Mouse (Mus musculus) hindlimb bud, embryonic 11.5 days (tissue): ENCODE data around the gene Pkd1l1.

Source experiments
- DNase-seq: peaks from one replicate; pipeline ENCODE4 v3.0.0-alpha.2; 2012; ENCODE audit warnings: low read depth, low spot score; ENCODE audit errors: extremely low spot score

The Pkd1l1 gene

GRCm38 (mm10) chr11:8942446-8942845, 30.6 kb downstream of the Pkd1l1 start:
- DNase-seq: no peak

GRCm38 (mm10) chr11:8936431-8937110, 36.5 kb downstream of the Pkd1l1 start:
- no peak for DNase-seq

- no peak for DNase-seq
These were observed 56.9 kb downstream of the Pkd1l1 start for GRCm38 (mm10) chr11:8916081-8916671.

- no peak for DNase-seq
These were observed 90.3 kb downstream of the Pkd1l1 start for GRCm38 (mm10) chr11:8882793-8883192.

GRCm38 (mm10) chr11:8881521-8881920, 91.5 kb downstream of the Pkd1l1 start:
- DNase-seq: no peak

- no peak for DNase-seq
These were observed 103.0 kb downstream of the Pkd1l1 start for GRCm38 (mm10) chr11:8870115-8870514.

- no peak for DNase-seq
These were observed 107.0 kb downstream of the Pkd1l1 start for GRCm38 (mm10) chr11:8866021-8866420.

GRCm38 (mm10) chr11:8863955-8864675, 109.0 kb downstream of the Pkd1l1 start:
- no peak for DNase-seq

- DNase-seq: no peak
These were observed 110.6 kb downstream of the Pkd1l1 start for GRCm38 (mm10) chr11:8862426-8862825.

- DNase-seq: no peak
These were observed 111.1 kb downstream of the Pkd1l1 start for GRCm38 (mm10) chr11:8861978-8862377.

GRCm38 (mm10) chr11:8860878-8861277, 112.2 kb downstream of the Pkd1l1 start:
- DNase-seq: no peak

GRCm38 (mm10) chr11:8859868-8860267, 113.2 kb downstream of the Pkd1l1 start:
- DNase-seq: peak; percentile 49

GRCm38 (mm10) chr11:8859041-8859440, 114.0 kb downstream of the Pkd1l1 start:
- no peak for DNase-seq

- DNase-seq: no peak
These were observed 116.9 kb downstream of the Pkd1l1 start for GRCm38 (mm10) chr11:8856125-8856524.

GRCm38 (mm10) chr11:8848049-8848448, 125.0 kb downstream of the Pkd1l1 start:
- no peak for DNase-seq

- no peak for DNase-seq
These were observed 125.4 kb downstream of the Pkd1l1 start for GRCm38 (mm10) chr11:8847627-8848026.

GRCm38 (mm10) chr11:8836176-8836575, 136.9 kb downstream of the Pkd1l1 start:
- no peak for DNase-seq

GRCm38 (mm10) chr11:8834121-8834520, 138.9 kb downstream of the Pkd1l1 start:
- no peak for DNase-seq

- no peak for DNase-seq
These were observed 142.5 kb downstream of the Pkd1l1 start for GRCm38 (mm10) chr11:8830551-8830950.

- DNase-seq: no peak
These were observed 143.5 kb downstream of the Pkd1l1 start for GRCm38 (mm10) chr11:8829561-8829960.

GRCm38 (mm10) chr11:8828836-8829526, 144.1 kb downstream of the Pkd1l1 start:
- DNase-seq: no peak

GRCm38 (mm10) chr11:8826609-8827008, 146.5 kb downstream of the Pkd1l1 start:
- DNase-seq: no peak
